Mouse (Mus musculus) ES-Bruce4 (cell line): ENCODE results near the gene Phf19. TPM values are rescaled to one million over a fixed set of nuclear protein-coding genes. Genes with fewer than 3 reads are reported as not detected.

Source experiments
- H3K27ac ChIP-seq: 2 replicates; pipeline ENCODE4 v1.5.1; 2012; ENCODE audit warnings: low read length, inconsistent platforms; ENCODE audit not compliant: insufficient read depth
- H3K27me3 ChIP-seq: 2 replicates; pipeline ENCODE4 v1.6.1; 2012; ENCODE audit warnings: mild to moderate bottlenecking, low read length, inconsistent platforms; ENCODE audit not compliant: control insufficient read depth, poor library complexity, insufficient read depth, severe bottlenecking
- H3K36me3 ChIP-seq: 2 replicates; pipeline ENCODE4 v1.6.1; 2012; ENCODE audit warnings: inconsistent platforms, mild to moderate bottlenecking, low read length, moderate library complexity; ENCODE audit not compliant: control insufficient read depth, poor library complexity, insufficient read depth, severe bottlenecking
- H3K4me1 ChIP-seq: one replicate; pipeline ENCODE4 v1.8.1; 2011; ENCODE audit warnings: low read length; ENCODE audit not compliant: control insufficient read depth, insufficient read depth
- H3K4me3 ChIP-seq: 2 replicates; pipeline ENCODE4 v1.5.1; 2011; ENCODE audit warnings: low read depth, mild to moderate bottlenecking, low read length
- H3K9ac ChIP-seq: 2 replicates; pipeline ENCODE4 v1.6.1; 2012; ENCODE audit warnings: low read depth, mild to moderate bottlenecking, inconsistent platforms; ENCODE audit not compliant: poor library complexity, severe bottlenecking
- H3K9me3 ChIP-seq: replicated peaks from 2 replicates; pipeline ENCODE4 v1.6.1; 2012; ENCODE audit warnings: mild to moderate bottlenecking, low read length, inconsistent platforms; ENCODE audit not compliant: control insufficient read depth, poor library complexity, insufficient read depth, severe bottlenecking
- CTCF ChIP-seq: IDR thresholded peaks from one replicate; pipeline ENCODE4 v1.8.1; 2011; ENCODE audit warnings: low read depth, low read length
- EP300 ChIP-seq: IDR thresholded peaks from 2 replicates; pipeline ENCODE4 v1.6.1; 2011; ENCODE audit warnings: low read depth, low read length; ENCODE audit not compliant: insufficient read depth
- POLR2A ChIP-seq: IDR thresholded peaks from one replicate; pipeline ENCODE4 v1.8.1; 2011; ENCODE audit warnings: low read length; ENCODE audit not compliant: insufficient read depth
- polyA plus RNA-seq: library from polyadenylated mRNA; stranded (reverse); fragments of >200 nt; gene quantifications from 2 replicates; pipeline ENCODE4 v1.2.4, GENCODE M21; 2011; ENCODE audit warnings: low read depth; ENCODE audit not compliant: missing spikeins, insufficient read depth, insufficient read length

Gene Phf19
- polyA plus RNA-seq, 1 experiment: 10.3 TPM

- Histone ChIP-seq H3K9ac (peak overlapping the region; percentile 71; the same call in 1 of the 2 replicates), H3K27ac (0 out of 2 replicates have a peak overlapping the region, but pooled peaks have one; percentile 11), H3K4me1 (no peaks in the 10 kb centered on the region), H3K36me3 (no peaks in the 10 kb centered on the region), H3K27me3 (peaks cover 5% of the 10 kb centered on the region; the same call in 1 of the 2 replicates), H3K9me3 (no peaks in the 10 kb centered on the region), H3K4me3 (peak overlapping the region; percentile 67)
- no peak for TF ChIP-seq EP300
- TF ChIP-seq CTCF: no peak
- no peak for TF ChIP-seq POLR2A
Observed at GRCm38 (mm10) chr2:34914823-34915082, 927 bp upstream of the Phf19 start.

DNA sequence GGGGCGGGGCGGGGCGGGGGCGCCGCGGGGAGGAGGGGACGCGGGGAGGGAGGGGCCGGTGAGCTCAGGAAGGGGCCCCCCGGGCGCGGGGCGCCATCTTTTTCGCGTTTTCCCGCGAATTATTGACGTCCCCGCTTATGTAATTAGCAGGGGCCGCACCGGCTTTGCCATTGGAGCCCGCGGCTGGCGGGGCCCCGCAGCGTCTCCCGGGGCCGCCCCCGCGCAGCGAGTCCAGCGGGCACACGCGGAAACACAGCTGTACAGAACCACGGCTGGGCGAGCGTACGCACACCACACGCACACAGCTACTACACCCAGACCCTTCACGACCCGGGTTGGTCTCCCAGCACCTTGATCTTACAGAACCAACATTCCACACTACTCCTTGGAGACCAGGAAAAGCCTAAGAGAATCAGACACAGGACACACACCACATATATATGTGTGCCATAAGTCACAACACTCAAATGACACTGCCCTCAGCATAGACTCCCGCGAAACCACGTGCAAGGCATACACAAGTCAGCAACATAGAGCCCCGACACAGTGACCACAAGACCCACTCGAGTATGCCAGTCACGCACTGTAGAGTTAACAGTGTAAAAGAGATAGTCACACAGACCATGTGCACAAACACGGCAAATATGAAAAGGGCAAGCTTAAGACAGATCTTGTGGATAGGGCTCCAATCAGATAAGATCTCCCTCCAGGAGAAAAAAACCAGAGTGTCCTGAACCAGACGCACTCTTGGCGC is 420 bp upstream of the Phf19 start:
- Histone ChIP-seq H3K4me1 (no peaks in the 10 kb centered on the region), H3K4me3 (peak overlapping the region; percentile 67), H3K9me3 (no peaks in the 10 kb centered on the region), H3K27ac (no peak overlapping the region), H3K36me3 (no peaks in the 10 kb centered on the region), H3K27me3 (peaks cover 5% of the 10 kb centered on the region; the same call in 1 of the 2 replicates), H3K9ac (peak overlapping the region; percentile 71)
- TF ChIP-seq EP300 (no peak), POLR2A (no peak), CTCF (no peak)

DNA sequence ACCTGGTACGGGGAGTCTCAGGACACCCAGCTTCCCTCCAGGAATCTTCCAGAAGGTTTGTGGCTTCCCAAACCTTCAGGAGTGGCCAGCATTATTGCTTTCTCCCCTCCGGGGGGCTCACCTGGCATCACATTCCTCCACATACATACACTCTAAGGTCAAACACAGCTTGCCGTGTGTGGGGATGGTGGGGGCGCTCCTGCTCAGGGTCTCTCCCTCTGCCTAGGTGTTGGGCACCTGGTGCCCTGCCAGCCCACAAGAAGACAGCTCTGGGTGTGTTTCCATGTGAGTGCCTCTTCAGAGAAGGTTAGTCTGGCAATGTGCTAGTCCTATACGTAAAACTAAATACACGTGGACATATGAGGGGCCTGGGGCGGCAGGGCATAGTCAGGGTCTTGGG is 1.2 kb downstream of the Phf19 start:
- no peak overlapping the region for H3K27ac ChIP-seq
- peak overlapping the region; percentile 87 for H3K4me3 ChIP-seq
- TF ChIP-seq CTCF (no peak), EP300 (no peak), POLR2A (no peak)
- peak overlapping the region; percentile 71 for H3K9ac ChIP-seq
- H3K9me3 ChIP-seq: no peaks in the 10 kb centered on the region
- no peaks in the 10 kb centered on the region for H3K4me1 ChIP-seq
- no peaks in the 10 kb centered on the region for H3K36me3 ChIP-seq
- H3K27me3 ChIP-seq: peaks cover 5% of the 10 kb centered on the region; the same call in 1 of the 2 replicates

DNA sequence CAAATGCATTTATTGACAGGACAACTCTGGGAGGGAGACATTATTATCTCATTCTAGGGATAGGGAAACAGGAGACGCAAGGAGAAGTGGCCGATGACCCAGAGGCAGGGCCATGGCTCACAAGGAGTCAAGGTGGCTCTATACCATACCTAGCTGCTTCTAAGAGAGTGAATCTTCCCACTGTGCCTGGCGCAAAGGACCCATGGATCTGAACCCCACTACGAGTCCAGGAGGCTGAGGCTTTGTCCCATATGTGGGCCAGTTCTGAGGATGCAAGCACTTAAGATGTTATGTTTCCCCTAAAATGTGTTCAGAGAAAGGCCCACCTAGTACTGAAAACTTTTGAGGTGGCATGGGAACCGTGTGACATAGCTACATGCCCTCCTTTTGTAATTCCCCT is 2.0 kb downstream of the Phf19 start:
- H3K27ac ChIP-seq: no peak overlapping the region
- no peak overlapping the region for H3K9ac ChIP-seq
- no peak overlapping the region for H3K4me3 ChIP-seq
- TF ChIP-seq POLR2A: no peak
- no peak for TF ChIP-seq EP300
- TF ChIP-seq CTCF: no peak
- H3K4me1 ChIP-seq: peaks cover 1% of the 10 kb centered on the region
- peaks cover 5% of the 10 kb centered on the region; the same call in 1 of the 2 replicates for H3K27me3 ChIP-seq
- H3K9me3 ChIP-seq: no peaks in the 10 kb centered on the region
- no peaks in the 10 kb centered on the region for H3K36me3 ChIP-seq

- H3K4me3 ChIP-seq: no peak overlapping the region
- H3K27ac ChIP-seq: no peak overlapping the region
- peaks cover 5% of the 10 kb centered on the region; the same call in 1 of the 2 replicates for H3K27me3 ChIP-seq
- TF ChIP-seq EP300 (no peak), POLR2A (no peak), CTCF (no peak)
- no peaks in the 10 kb centered on the region for H3K36me3 ChIP-seq
- H3K9ac ChIP-seq: no peak overlapping the region
- H3K9me3 ChIP-seq: no peaks in the 10 kb centered on the region
- peaks cover 2% of the 10 kb centered on the region for H3K4me1 ChIP-seq
Observed at GRCm38 (mm10) chr2:34909719-34910118, 4.1 kb downstream of the Phf19 start.

DNA sequence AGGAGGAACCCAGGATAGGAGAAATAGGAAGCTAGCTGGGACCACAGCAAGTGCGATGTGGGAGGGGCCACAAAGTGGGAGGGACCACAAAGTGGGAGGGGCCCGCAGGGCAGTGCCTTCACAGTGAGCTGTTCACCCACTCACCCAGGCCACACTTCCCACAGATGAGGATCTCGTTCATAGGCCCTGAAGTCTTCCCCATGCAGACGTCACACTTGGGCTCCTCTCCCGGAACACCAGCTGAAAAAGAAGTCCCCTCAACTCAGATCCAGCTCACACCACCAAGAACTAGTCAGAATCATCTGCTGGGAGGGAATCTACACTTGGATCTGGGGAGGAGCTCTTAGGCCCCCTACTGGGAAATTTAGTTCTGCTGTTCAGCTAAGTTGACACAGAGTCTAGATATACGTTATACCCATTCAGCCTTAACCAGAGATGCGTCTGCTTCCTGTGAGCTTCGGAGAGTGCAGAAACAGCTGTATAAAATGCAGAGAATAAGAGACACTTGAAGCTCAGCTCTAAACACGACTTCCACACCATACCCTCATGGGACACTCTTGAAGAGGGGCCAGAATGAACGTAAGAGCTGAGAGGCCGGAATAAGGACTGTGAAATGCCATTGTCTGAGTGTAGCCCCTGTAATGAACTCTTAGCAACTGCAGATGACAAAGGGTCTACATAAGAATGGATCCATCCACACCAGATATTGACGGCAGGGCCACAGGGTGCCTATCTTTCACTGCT is 6.8 kb downstream of the Phf19 start:
- H3K4me1 ChIP-seq: peaks cover 2% of the 10 kb centered on the region
- no peak overlapping the region for H3K4me3 ChIP-seq
- no peak overlapping the region for H3K27ac ChIP-seq
- no peaks in the 10 kb centered on the region for H3K9me3 ChIP-seq
- H3K36me3 ChIP-seq: no peaks in the 10 kb centered on the region
- no peaks in the 10 kb centered on the region for H3K27me3 ChIP-seq
- no peak overlapping the region for H3K9ac ChIP-seq
- TF ChIP-seq CTCF (no peak), POLR2A (no peak), EP300 (no peak)
